Mouse (Mus musculus) olfactory bulb, adult 2 months (tissue): ENCODE measurements around the gene Zfp648. TPM values are rescaled to one million over a fixed set of nuclear protein-coding genes. Genes with fewer than 3 reads are reported as not detected.
A peak's percentile ranks its signal among the peaks of the same experiment; 100 is the strongest.

Source experiments
- H3K27ac ChIP-seq: fragments of 200-500 bp; 2 replicates; pipeline ENCODE4 v1.5.1; 2012; ENCODE audit warnings: low read depth, low read length; ENCODE audit not compliant: insufficient read depth
- H3K4me1 ChIP-seq: fragments of 200-500 bp; 2 replicates; pipeline ENCODE4 v1.6.1; 2012; ENCODE audit warnings: low read length; ENCODE audit not compliant: control insufficient read depth, insufficient read depth
- H3K4me3 ChIP-seq: fragments of 200-500 bp; 2 replicates; pipeline ENCODE4 v1.5.1; 2012; ENCODE audit warnings: mild to moderate bottlenecking, low read depth, low read length, moderate library complexity; ENCODE audit not compliant: insufficient read depth
- CTCF ChIP-seq: fragments of 200-500 bp; IDR thresholded peaks from 2 replicates; pipeline ENCODE4 v1.5.1; 2012; ENCODE audit warnings: low read depth, mild to moderate bottlenecking, low read length, moderate library complexity; ENCODE audit not compliant: insufficient read depth
- POLR2A ChIP-seq: fragments of 200-500 bp; IDR thresholded peaks from 2 replicates; pipeline ENCODE4 v1.6.1; 2012; ENCODE audit warnings: mild to moderate bottlenecking, low read depth, low read length, moderate library complexity; ENCODE audit not compliant: insufficient read depth
- WGBS: fragments of 180-500 bp; shearing (Covaris S2); methylation state at CpG from one replicate; pipeline ENCODE4 v1.1.7; 2018; 5-methylcytosine and 5-hydroxymethylcytosine counted together
- polyA plus RNA-seq: library from polyadenylated mRNA; stranded (reverse); fragments of >200 nt; gene quantifications from 2 replicates; pipeline ENCODE4 v1.2.4, GENCODE M21; 2012; ENCODE audit warnings: low replicate concordance; ENCODE audit not compliant: missing spikeins, insufficient read depth, insufficient read length

The Zfp648 gene
- polyA plus RNA-seq, 1 experiment = not detected

DNA sequence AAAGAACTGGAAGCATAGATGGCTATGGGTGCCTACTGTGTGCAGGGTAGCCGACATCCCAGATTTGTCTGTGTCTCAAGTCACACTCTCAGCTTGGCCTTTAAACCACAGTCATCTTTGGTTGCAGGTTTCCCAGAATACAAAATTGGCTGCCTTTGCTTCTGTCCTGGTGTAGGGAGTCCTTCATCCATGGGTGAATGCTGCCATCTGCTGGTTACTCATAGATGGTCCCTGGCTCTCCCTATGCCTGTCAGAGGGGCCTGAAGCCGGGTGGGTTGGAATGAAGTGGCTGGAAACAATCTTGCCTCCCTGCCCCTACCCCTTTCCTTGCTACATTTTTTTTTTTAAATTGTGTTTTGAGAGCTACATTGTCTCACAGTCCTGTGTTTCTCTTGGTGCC, 20.0 kb upstream of the Zfp648 start:
- TF ChIP-seq POLR2A (no peak), CTCF (peak; percentile 31; the same call in 1 of the 2 replicates)
- H3K4me1 ChIP-seq = peaks cover 3% of the 10 kb centered on the region; the same call in 1 of the 2 replicates
- no peak overlapping the region for H3K4me3 ChIP-seq
- 6% methylated on average over 2 of the region's 2 CpGs for WGBS
- H3K27ac ChIP-seq = no peak overlapping the region

DNA sequence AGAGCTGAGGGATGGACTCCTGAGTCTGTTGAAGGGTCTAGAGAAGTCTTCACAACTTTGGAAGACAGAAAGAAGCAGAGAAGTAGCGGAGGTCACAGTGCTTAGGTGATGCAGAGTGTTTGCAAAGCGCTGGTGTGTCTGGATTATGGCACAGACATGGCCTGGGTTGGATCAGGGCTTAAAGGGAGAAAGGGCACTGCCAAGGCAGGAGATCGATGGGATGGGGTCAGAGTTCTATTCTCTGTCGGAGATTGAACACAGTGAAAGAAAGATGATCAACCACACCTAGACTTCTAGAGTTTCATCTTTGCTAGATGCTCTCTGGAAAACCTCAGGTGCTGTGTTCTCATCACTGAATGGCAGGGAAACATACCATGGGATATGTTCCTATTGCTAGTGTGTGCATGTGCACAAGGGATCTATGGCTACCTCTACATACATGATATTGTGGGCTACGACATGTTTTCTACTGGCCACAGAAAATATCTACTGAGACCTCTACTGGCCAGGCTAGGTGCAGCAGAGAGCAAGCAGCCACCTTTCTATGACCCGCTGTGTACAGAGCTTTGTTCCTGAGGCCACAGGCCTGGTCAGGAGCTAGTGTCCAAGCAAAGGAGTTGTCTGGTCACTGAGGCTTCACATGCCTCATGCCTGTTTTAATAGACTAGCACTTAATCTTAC, 18.5 kb upstream of the Zfp648 start:
- WGBS = 85% methylated on average over 6 of the region's 6 CpGs
- peaks cover 3% of the 10 kb centered on the region; the same call in 1 of the 2 replicates for H3K4me1 ChIP-seq
- H3K27ac ChIP-seq = no peak overlapping the region
- TF ChIP-seq CTCF (no peak), POLR2A (no peak)
- no peak overlapping the region for H3K4me3 ChIP-seq

DNA sequence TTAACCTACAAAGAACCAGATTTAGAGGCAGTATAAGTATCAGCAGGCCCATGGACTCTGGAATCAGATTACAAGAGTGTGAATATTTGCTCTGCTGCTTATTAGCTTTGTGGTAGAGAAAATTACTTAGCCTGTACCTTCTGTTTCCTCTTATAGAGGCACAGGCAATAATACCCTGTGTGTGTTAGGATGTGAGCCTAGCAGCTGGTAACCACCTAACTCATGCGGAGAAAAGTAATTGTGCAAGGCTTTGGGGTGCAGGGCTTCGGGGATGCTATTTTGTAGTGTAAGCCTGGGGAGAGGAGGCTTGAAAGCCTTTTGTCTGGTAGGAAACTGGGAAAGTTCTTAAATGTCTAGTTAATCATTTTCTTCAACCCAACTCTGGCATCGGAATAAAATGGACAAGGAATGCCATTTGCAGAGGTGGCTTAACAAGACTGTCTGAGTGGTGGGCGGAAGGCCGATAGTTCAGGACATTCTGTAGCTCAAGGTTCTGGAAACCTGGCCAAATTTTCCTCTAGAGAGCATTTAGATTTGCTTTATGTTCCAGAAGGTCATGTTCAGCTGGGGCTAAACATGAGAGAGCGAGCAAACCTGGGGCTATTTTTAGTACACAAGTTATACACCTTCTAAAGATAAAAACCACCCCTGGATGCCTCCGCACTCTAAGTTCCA, 17.8 kb upstream of the Zfp648 start:
- TF ChIP-seq POLR2A = no peak
- TF ChIP-seq CTCF = no peak
- peaks cover 3% of the 10 kb centered on the region; the same call in 1 of the 2 replicates for H3K4me1 ChIP-seq
- H3K27ac ChIP-seq = no peak overlapping the region
- WGBS = 87% methylated on average over 7 of the region's 7 CpGs
- no peak overlapping the region for H3K4me3 ChIP-seq

DNA sequence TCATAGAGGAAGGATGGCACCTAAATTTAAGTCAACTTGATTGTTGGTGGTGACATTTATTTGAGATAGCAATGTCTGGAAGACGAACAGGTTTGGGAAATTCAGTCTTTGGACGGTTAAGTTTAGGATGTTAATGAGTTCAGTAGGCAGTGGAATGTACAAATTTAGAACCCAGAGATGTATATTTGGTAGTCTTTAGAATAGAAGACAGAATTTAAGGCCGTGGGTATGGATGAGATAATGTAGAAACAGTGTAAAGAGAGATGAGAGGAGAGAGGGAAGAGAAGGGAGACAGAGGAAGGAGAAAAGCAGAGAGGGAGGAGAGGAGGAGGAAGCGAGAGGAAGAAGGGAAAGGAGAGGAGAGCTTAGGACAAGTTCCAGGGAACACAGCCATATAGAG, 12.8 kb upstream of the Zfp648 start:
- 77% methylated on average over 4 of the region's 4 CpGs for WGBS
- H3K27ac ChIP-seq = no peak overlapping the region
- TF ChIP-seq POLR2A (no peak), CTCF (no peak)
- H3K4me1 ChIP-seq = peaks cover 3% of the 10 kb centered on the region; the same call in 1 of the 2 replicates
- H3K4me3 ChIP-seq = no peak overlapping the region

DNA sequence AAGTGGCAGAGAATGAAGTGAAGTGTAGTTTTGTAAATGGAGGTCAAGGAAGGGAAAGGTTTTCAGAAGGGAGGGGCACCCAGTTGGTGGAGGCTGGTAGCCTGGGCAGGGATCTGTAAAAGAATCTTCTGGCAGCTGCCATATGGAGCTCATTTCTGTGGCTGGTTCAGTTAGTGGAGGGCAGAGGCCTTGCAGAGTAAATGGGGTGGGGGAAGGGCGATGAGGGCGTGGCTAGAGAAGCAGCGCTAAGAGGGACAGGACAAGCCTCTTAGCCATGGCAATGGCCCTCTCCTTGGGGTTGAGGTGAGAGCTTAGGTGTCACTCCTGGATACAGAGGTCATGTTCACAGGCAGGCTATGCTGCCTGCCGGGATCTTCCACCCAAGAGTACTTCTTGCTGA, 12.4 kb upstream of the Zfp648 start:
- no peak for TF ChIP-seq CTCF
- TF ChIP-seq POLR2A = no peak
- Histone ChIP-seq H3K4me3 (no peak overlapping the region), H3K27ac (no peak overlapping the region), H3K4me1 (peaks cover 3% of the 10 kb centered on the region; the same call in 1 of the 2 replicates)
- WGBS = 52% methylated on average over 4 of the region's 4 CpGs

DNA sequence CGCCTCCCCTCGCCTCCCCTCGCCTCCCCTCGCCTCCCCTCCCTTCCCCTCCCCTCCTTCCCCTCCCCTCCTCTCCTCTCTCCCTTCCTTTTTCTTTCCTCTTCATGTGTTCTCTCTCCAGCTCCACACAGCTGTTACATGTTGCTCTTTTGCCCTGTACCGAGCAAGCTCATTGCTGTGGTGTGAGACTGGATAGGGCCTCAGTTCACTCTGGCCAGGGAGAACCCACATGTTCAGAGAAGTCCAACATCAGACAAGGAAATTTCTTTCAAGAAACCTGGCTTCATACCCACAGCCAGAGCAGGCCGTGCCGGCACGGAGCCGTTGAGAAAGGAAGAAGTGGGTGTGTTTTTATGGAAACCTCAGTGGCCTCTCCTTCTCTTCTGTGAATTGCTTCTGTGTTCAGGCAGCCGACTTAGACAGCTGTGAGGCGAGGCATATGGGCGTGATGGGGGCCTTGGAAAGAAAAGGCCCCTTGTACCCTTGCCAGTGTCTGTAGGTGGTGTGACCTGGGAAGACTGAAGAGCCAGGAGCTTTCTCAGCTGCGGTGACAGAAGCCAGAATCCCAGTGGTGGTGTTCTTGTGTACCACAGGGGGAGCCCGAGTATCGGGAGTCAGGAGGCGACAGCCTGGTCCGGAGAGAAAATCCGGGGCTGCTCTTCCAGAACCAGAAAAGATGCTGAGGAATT, 11.0 kb upstream of the Zfp648 start:
- 41% methylated on average over 18 of the region's 18 CpGs for WGBS
- H3K27ac ChIP-seq = no peak overlapping the region
- H3K4me1 ChIP-seq = peaks cover 3% of the 10 kb centered on the region; the same call in 1 of the 2 replicates
- TF ChIP-seq CTCF (no peak), POLR2A (no peak)
- no peak overlapping the region for H3K4me3 ChIP-seq

DNA sequence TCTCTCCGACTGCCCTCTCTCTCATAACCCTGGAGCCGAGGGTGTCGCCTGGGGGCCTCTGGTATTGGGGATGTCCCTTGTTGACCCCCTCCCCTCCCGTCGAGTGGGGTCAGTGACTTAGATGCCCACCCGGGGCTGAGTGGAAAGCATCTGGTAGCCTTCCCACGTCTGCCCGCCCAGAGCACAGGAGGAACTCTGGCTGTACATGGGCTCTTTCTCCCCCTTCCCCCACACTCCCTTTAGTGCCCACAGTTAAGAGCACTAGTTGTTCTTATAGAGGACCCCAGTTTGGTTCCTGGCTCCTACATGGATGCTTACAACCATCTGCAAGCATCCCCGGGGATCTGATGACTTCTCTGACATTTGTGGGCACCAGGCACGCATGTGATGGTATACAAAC, 2.1 kb upstream of the Zfp648 start:
- Histone ChIP-seq H3K4me3 (no peak overlapping the region), H3K27ac (no peak overlapping the region), H3K4me1 (peaks cover 8% of the 10 kb centered on the region; the same call in 1 of the 2 replicates)
- 93% methylated on average over 10 of the region's 10 CpGs for WGBS
- TF ChIP-seq CTCF = no peak
- no peak for TF ChIP-seq POLR2A

DNA sequence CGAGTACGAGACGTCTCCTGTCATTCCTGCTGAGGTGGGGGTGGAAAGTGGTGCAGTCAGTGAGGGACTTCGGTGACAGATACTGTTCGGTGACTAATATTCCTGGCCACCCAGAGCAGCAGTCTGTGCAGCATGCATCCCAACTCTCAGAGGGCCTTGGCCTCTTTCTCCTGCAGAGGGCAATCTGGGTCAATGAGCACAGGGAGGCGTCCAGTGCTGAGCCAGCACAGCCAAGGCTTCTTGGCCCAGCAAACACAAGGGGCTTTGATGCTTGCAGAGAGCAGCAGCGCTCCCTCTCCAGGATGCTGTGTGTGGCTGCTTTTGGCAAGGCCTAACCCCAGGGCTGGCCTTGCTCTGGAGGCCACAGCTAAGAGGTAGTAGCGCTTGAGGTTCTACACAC, 1.6 kb downstream of the Zfp648 start:
- Histone ChIP-seq H3K4me3 (no peak overlapping the region), H3K27ac (no peak overlapping the region), H3K4me1 (peaks cover 19% of the 10 kb centered on the region)
- TF ChIP-seq CTCF (0 out of 2 replicates have a peak, but pooled peaks have one; percentile 16), POLR2A (no peak)
- WGBS = 76% methylated on average over 8 of the region's 8 CpGs

DNA sequence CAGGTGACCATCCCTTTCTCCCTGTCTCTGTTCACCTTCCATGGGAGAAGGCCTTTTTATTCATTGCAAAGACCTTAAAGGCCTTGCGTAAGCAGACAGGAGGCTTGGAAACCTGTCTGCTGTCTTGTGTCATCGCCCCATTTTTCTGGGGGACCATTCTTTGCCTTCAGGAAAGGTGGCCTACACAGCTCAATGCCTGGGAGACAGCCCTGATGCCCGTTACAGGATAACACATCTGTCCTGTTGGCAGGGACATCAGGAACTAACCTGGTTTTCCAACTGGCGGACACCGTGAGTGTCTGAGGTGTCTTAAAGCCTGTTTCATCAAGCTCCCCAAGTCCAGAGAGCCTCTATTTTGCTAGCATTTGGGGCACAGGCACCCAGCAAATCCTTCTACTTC, 2.4 kb downstream of the Zfp648 start:
- TF ChIP-seq CTCF (no peak), POLR2A (no peak)
- Histone ChIP-seq H3K27ac (no peak overlapping the region), H3K4me1 (peaks cover 19% of the 10 kb centered on the region), H3K4me3 (no peak overlapping the region)
- 98% methylated on average over 5 of the region's 5 CpGs for WGBS
